Mouse (Mus musculus) retina, adult 2 months (tissue): Measurements from ENCODE around the gene Sord.
"Not testable (repeated sequence)": the region's sequence is repeated elsewhere in the genome, so short reads cannot be mapped to it uniquely, and the experiment has no call there.

Experiments
- DNase-seq: peaks from one replicate; pipeline ENCODE4 v3.0.0-alpha.2; 2012; ENCODE audit warnings: low read depth, low spot score

Gene Sord

GRCm38 (mm10) chr2:122234611-122235288 is at the start of gene Sord:
Gene Sord, plus strand, starts transcription at chr2:122234749.
- DNase-seq, result peak; percentile 37

DNA sequence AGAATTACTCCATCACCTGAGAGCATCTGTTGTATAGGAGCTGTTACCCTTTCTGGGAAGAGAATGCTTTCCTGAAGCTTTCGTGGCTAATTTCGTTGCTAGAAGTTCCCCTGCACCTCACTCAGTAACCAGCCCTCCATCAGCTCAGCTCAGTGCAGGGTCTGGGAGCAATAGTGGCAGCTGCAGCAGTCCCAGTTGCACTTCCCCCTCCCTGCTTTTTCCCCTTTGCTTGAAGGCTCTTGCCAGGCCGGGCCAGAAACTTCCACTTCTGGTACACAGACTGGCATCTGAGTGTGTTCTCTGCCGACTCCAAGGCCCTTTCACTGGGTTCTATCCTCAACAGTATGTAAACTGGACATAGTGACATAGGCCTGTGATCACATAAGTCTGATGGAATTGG is 49.5 kb upstream of the Sord start:
- no peak for DNase-seq

DNA sequence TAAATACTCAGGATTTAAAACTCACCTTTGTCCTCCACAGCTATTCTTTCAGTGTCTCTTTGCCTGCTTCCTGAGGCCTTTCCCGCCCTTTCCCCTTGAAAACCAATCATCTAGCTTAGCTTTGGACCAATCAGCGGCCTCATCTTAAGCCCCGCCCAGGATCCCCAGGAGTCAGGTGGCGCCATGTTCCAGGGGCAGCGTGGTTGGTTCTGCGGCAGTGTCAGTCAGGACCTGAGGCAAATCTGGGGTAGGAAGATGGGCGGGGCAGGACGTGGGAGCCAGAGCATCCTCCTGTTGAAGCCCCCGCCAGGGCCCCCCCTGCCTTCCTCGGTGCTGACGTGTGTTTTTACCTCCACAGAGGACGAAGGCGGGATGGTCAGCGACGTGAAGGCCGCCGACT is 48.4 kb upstream of the Sord start, which contains the start of the genes Patl2 and Terb2:
TSS of gene Patl2 (minus strand) at position 84 of the 400 bp plus-strand sequence.
TSS of gene Terb2 (plus strand) at position 167 of the 400 bp plus-strand sequence.
- DNase-seq, result no peak

- no peak for DNase-seq
Observed at GRCm38 (mm10) chr2:122186751-122187150, 47.8 kb upstream of the Sord start.

DNA sequence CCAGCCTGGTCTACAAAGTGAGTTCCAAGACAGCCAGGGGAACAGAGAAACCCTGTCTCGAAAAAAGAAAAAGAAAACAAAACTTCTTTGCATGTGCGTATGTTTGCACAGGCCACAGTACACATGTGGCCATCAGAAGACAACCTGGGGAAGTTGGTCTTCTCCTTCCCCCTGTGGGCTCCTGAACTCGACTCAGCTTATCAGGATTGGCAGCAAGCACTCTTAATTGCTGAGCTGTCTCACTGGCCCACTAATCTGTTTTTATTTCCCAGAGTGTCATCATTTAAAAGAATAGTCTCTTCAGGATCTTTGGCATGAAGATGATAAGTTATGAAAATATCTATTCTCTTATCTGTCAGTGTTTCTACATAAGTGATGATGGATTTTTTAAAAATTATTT is 42.7 kb upstream of the Sord start:
- DNase-seq, result no peak

- DNase-seq, result peak; percentile 22
Observed at GRCm38 (mm10) chr2:122194509-122194929, 40.0 kb upstream of the Sord start.

DNA sequence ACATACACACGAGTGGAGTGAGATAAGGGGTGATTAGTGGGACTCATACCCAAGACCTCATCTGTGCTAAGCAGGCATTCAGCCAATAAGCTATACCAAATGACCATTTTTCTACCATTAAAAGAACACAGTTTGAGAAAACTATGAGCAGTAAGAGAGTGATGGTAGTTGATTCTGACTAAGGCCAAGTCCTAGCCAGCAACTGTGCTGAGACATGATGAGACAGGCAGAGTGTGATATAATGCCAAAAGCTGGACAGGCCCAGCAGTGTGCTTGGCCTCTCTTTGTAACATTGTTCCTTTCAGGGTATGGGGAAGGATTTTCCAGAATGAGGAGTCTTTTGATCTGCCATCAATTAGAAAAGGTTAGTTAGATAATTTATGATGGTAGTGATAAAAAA is 33.0 kb upstream of the Sord start:
- no peak for DNase-seq

DNA sequence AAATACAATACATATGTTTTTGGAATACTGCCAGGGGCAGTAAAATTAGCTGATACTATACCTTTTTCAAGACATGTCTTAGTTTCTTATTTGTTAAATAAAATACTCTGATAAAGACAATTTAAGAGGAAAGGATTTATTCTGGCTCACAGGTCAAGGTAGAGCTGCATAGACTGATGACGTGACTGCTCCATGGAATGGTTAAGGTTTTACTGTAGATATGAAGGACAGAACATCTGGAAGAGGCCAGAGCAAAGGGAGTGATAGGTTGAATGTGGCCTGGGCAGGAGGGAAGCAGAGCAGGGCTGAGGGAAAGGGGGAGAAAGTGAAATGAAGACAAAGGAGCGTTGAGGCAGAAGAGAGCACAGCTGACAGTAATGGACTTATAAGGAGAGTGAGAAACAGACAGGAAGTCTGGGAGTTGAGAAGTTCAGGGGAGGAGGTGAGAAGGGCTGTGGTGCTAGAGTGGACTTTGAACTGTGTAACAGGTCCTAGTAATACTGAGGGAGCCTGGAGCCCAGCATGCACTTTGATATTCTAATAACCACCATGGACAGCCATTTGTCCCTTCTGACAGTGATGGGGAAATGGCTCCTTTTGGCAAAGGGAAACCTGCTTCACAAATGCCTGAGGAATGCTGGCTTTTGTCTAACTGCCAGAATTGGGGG is 28.0 kb upstream of the Sord start:
- no peak for DNase-seq

DNA sequence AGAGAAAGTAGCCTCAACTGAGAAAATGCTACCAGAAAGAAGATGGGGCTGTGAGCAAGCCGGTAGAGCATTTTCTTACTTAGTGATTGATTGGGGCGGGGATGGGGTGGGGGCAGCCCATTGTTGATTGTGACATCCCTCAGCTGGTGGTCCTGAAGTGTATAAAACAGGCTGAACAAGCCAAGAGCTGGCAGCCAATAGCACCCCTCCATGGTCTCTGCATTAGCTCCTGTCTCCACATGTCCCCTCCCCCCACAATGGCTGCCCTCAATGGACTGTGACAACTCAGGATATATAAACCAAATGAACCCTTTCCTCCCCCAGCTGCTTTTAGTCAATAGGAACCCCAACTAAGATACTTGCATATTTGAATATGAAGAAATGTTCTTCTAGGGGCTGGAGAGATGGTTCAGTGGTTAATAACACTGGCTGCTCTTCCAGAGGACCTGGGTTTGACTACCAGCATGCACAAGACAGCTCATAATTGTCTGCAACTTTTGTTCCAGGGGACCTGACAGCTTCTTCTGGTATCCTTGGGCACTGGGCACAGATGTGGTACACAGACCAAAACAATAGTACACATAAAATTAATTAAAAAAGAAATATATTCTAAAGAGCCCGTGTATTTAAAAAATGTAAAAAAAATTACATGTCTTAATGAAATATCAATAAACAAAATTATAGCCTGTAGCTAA is 23.9 kb upstream of the Sord start:
- no peak for DNase-seq

GRCm38 (mm10) chr2:122217075-122217474 is 17.5 kb upstream of the Sord start:
- DNase-seq, result not testable (repeated sequence)

DNA sequence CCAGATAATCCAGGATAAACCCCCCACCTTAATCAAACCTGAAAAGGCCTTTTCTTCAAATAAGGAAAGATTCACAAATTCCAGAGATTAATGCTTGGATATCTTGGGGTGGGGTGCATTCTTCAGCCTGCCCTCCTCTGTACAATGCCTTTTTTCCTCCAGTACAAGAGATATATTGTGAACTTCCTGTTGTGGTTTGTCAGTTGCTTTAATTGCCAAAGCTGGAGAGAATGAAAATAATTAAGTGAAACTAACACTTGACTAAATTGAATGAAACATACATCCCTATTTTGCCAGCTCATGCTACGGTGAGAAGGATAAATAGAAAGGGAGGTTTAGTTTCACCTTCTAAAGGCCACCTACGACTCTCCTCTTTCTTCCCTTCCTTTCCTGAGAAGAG is 16.3 kb upstream of the Sord start:
- no peak for DNase-seq

DNA sequence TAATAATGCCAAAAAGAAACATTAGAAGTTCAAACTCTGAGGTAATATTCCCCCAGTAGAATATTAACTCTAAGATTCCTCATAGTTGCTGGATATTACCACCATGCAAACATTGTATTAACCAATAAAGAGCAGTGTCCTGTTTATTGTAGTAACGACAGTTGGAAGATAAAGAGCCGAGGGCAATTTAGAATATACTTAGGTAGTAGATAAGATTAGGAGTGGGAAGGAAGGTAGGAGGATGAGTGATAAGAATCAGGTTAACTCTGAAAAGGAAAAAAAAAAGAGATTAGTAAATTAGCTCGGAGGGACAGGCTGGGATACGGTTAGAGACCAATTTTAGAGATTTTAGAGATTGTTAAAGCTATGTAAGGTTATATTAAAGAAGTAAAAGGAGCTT is 13.2 kb upstream of the Sord start:
- DNase-seq, result no peak

DNA sequence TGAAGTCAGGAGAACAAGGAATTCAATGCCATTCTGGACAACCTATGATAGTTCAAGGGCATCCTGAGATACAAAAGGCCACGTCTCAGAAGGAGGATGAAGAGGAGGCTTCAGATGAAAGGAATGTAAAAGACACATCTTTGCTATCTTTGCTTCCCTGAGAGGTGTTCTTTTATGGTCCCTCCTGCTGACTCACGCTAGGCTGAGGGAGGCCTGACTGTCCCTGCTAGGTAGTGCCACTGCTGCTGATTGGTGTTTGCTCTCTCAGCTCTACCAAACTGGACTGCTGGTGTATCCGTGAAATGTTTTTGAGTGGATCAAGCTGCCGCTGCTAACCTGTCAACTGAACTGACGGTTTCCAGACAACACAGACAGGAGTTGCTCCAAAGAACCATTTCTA is 12.8 kb upstream of the Sord start:
- DNase-seq, result no peak

DNA sequence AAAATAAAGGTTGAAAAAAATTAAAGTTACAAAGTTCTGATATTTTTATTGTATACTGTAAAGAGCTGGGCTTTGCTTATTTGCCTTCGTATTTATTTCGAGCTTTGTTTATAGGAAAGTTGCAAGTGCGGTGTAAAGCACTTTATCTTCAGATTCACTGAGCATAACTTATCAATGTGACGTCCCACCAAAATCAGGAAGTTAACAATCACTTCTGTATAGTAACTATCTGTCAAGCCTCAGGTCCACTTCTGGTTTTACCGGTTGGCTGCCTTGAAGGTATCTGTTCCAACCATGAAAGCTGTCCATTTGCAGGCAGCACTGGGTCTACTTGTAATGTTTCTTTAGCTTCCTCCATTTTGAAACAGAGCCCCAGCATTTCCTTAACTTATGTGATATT is 12.3 kb upstream of the Sord start:
- no peak for DNase-seq

DNA sequence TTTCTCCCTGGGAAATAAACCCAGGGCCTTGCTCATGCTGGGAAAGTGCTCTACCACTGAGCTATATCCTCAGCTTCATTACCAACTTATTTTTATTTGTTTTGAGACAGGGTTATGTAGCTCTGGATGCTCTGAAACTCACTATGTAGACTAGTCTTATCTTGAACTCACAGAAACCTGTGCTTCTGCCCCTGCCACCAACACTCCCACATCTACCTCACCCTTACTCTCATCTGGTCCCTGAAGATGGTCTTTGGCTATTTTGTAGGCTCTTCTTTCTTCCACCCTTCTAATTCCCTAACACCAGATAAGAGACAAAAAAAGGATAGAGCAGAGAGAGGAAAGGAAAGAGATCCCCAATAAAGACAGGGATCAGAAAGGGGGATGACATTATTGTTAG is 10.9 kb upstream of the Sord start:
- DNase-seq, result no peak

- DNase-seq, result no peak
Observed at GRCm38 (mm10) chr2:122230395-122230794, 4.2 kb upstream of the Sord start.

- no peak for DNase-seq
Observed at GRCm38 (mm10) chr2:122231616-122232015, 2.9 kb upstream of the Sord start.

- no peak for DNase-seq
Observed at GRCm38 (mm10) chr2:122233341-122233740, 1.2 kb upstream of the Sord start.

DNA sequence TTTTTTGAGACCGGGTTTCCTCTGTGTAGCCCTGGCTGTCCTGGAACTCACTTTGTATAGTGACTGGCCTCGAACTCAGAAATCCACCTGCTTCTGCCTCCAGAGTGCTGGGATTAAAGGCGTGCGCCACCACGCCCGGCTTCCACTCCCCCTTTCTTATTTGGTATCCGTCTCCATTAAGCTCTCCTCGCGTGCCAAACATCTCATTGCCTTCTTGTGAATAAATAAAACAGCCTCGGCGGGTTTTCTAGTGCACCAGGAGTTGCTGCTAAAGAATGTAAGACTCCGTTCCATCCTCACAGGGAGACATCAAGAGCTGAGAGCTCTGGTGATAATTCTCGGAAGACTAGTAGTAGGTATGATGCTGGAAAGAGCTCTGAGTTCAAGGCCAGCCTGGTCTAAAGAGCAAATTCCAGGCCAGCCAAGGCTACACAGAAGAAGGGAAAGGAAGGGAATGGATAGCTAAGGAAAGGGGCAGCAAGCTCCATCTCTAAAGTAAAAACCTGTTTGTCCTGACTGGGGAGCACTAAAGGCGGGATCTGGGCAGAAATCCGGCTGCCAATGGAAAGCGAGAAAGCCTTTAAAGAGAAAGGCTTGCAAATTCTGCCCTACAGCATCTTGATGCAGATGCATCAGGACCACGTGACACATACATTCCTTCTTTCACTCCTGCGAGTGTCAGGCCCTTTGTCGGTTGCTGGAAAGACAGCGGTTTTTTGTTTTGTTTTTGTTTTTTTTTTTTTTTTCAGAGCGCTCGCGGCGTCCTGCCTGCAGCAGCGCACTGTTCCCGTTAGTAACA is 591 bp upstream of the Sord start:
- DNase-seq, result peak; percentile 22

- no peak for DNase-seq
Observed at GRCm38 (mm10) chr2:122235425-122235824, 876 bp downstream of the Sord start.

GRCm38 (mm10) chr2:122236321-122236720 is 1.8 kb downstream of the Sord start:
- DNase-seq, result no peak
